Mouse (Mus musculus) ovary, adult 18-20 months (tissue): Measurements from ENCODE around the gene Lnx1.

Experiments used
- DNase-seq: peaks from one replicate; pipeline ENCODE4 v3.0.0; 2022; ENCODE audit warnings: low spot score, mixed read lengths

Lnx1 gene

GRCm38 (mm10) chr5:74697534-74697933, 5.2 kb downstream of the Lnx1 start:
- DNase-seq = no peak

GRCm38 (mm10) chr5:74694390-74694801, 8.3 kb downstream of the Lnx1 start:
- no peak for DNase-seq

GRCm38 (mm10) chr5:74693836-74694235, 8.9 kb downstream of the Lnx1 start:
- DNase-seq = no peak

- DNase-seq = no peak
Measured at GRCm38 (mm10) chr5:74692411-74693090, 10.2 kb downstream of the Lnx1 start.

GRCm38 (mm10) chr5:74688822-74689221, 13.9 kb downstream of the Lnx1 start:
- no peak for DNase-seq

- DNase-seq = no peak
Measured at GRCm38 (mm10) chr5:74684944-74685343, 17.8 kb downstream of the Lnx1 start.

- DNase-seq = no peak
Measured at GRCm38 (mm10) chr5:74683832-74684231, 18.9 kb downstream of the Lnx1 start.

- DNase-seq = no peak
Measured at GRCm38 (mm10) chr5:74682735-74683134, 20.0 kb downstream of the Lnx1 start.

- DNase-seq = no peak
Measured at GRCm38 (mm10) chr5:74679631-74680030, 23.1 kb downstream of the Lnx1 start.

- no peak for DNase-seq
Measured at GRCm38 (mm10) chr5:74678693-74679092, 24.0 kb downstream of the Lnx1 start.

- DNase-seq = no peak
Measured at GRCm38 (mm10) chr5:74677399-74678338, 25.0 kb downstream of the Lnx1 start.

- peak; percentile 57 for DNase-seq
Measured at GRCm38 (mm10) chr5:74672556-74672955, 30.2 kb downstream of the Lnx1 start.

GRCm38 (mm10) chr5:74670877-74671276, 31.8 kb downstream of the Lnx1 start:
- peak; percentile 53 for DNase-seq

GRCm38 (mm10) chr5:74669925-74670324, 32.8 kb downstream of the Lnx1 start:
- DNase-seq = no peak

- no peak for DNase-seq
Measured at GRCm38 (mm10) chr5:74668956-74669355, 33.8 kb downstream of the Lnx1 start.

- DNase-seq = no peak
Measured at GRCm38 (mm10) chr5:74662618-74663017, 40.1 kb downstream of the Lnx1 start.

GRCm38 (mm10) chr5:74661734-74662560, 40.8 kb downstream of the Lnx1 start:
- DNase-seq = no peak

- no peak for DNase-seq
Measured at GRCm38 (mm10) chr5:74659856-74660255, 42.9 kb downstream of the Lnx1 start.

GRCm38 (mm10) chr5:74659281-74659680, 43.4 kb downstream of the Lnx1 start:
- no peak for DNase-seq

GRCm38 (mm10) chr5:74657930-74658329, 44.8 kb downstream of the Lnx1 start:
- DNase-seq = no peak

GRCm38 (mm10) chr5:74656410-74656809, 46.3 kb downstream of the Lnx1 start:
- DNase-seq = no peak

- no peak for DNase-seq
Measured at GRCm38 (mm10) chr5:74654527-74654926, 48.2 kb downstream of the Lnx1 start.
